Mouse (Mus musculus): ENCODE measurements around the gene Cdsn. TPM values are rescaled to one million over a fixed set of nuclear protein-coding genes. Genes with fewer than 3 reads are reported as not detected.

The Cdsn gene
- polyA plus RNA-seq, 1 experiment from 2014 or later = not detected

GRCm38 (mm10) chr17:35570836-35571235 is 18.9 kb downstream of the Cdsn start:
- Histone ChIP-seq H3K4me1 (replicated peaks; ENCODE audit: control insufficient read depth, insufficient read depth, low read length) (no peaks in the 10 kb centered on the region), H3K27ac (ENCODE audit: low read depth, low read length) (no peak overlapping the region), H3K9ac (ENCODE audit: low read depth, low read length) (no peak overlapping the region), H3K4me3 (ENCODE audit: low read depth, low read length) (no peak overlapping the region), H3K9me3 (ENCODE audit: control insufficient read depth, low read length) (no peaks in the 10 kb centered on the region), H3K27me3 (replicated peaks; ENCODE audit: control insufficient read depth, insufficient read depth, low read length) (peaks cover 38% of the 10 kb centered on the region), H3K4me2 (no peak overlapping the region), H3K36me3 (ENCODE audit: control insufficient read depth, insufficient read depth, low read length) (no peaks in the 10 kb centered on the region)
- 80% methylated on average over 14 of the region's 14 CpGs for WGBS
- ATAC-seq (replicated peaks; ENCODE audit: low FRiP score) = no peak
- no peak for DNase-seq (ENCODE audit: low spot score)

DNA sequence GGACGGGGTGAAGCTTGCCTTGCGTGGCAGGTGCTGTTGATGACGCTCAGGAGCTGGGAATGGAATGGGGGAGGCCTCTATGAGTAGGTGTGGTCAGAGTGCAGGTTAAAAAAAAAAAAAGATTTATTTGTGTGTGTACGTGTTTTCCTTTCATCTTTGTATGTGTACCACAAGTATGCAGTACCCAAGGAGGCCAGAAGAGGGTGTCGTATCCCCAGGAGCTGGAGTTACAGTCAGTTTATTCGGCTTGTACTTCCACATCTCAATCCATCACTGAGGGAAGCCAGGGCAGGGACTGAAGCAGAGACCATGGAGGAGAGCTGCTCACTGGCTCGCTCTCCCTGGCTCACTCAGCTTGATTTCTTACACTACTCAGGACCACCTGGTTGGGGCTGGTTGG is 19.5 kb downstream of the Cdsn start:
- Histone ChIP-seq H3K4me3 (ENCODE audit: low read depth, low read length) (no peak overlapping the region), H3K9ac (ENCODE audit: low read depth, low read length) (no peak overlapping the region), H3K27me3 (replicated peaks; ENCODE audit: control insufficient read depth, insufficient read depth, low read length) (peaks cover 43% of the 10 kb centered on the region), H3K4me1 (replicated peaks; ENCODE audit: control insufficient read depth, insufficient read depth, low read length) (no peaks in the 10 kb centered on the region), H3K27ac (ENCODE audit: low read depth, low read length) (no peak overlapping the region), H3K9me3 (ENCODE audit: control insufficient read depth, low read length) (no peaks in the 10 kb centered on the region), H3K4me2 (no peak overlapping the region), H3K36me3 (ENCODE audit: control insufficient read depth, insufficient read depth, low read length) (no peaks in the 10 kb centered on the region)
- DNase-seq (ENCODE audit: low spot score) (no peak), ATAC-seq (replicated peaks; ENCODE audit: low FRiP score) (no peak)
- 90% methylated on average over 7 of the region's 7 CpGs for WGBS

GRCm38 (mm10) chr17:35578211-35578610 is 26.3 kb downstream of the Cdsn start:
- Histone ChIP-seq H3K4me3 (ENCODE audit: low read depth, low read length) (no peak overlapping the region), H3K4me1 (replicated peaks; ENCODE audit: control insufficient read depth, insufficient read depth, low read length) (no peaks in the 10 kb centered on the region), H3K9ac (ENCODE audit: low read depth, low read length) (no peak overlapping the region), H3K27ac (ENCODE audit: low read depth, low read length) (no peak overlapping the region), H3K9me3 (ENCODE audit: control insufficient read depth, low read length) (0 out of 2 replicates have a peak, but pooled peaks cover 3% of the 10 kb centered on the region), H3K36me3 (ENCODE audit: control insufficient read depth, insufficient read depth, low read length) (no peaks in the 10 kb centered on the region), H3K27me3 (replicated peaks; ENCODE audit: control insufficient read depth, insufficient read depth, low read length) (peaks cover 16% of the 10 kb centered on the region), H3K4me2 (no peak overlapping the region)
- 20% methylated on average over 6 of the region's 6 CpGs for WGBS
- DNase-seq (ENCODE audit: low spot score) (peak; percentile 57), ATAC-seq (replicated peaks; ENCODE audit: low FRiP score) (no peak)

DNA sequence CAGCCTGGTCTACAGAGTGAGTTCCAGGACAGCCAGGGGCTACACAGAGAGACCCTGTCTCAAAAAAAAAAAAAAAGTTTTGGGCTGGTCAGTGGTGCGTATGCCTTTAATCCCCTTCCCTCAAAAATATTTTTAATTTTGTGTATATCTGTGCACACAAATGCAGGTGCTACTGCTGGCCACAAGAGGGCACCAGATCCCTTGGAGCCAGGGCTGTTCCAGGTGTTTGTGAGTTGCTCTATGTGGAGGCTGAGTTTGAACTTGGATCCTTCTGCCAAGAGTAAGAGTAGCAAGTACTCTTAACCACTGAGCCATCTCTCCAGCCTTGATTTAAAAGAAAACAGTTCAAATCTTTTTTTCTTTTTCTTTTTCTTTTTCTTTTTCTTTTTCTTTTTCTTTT is 31.0 kb downstream of the Cdsn start:
- no peak for ATAC-seq (replicated peaks; ENCODE audit: low FRiP score)
- no peak for DNase-seq (ENCODE audit: low spot score)
- Histone ChIP-seq H3K4me1 (replicated peaks; ENCODE audit: control insufficient read depth, insufficient read depth, low read length) (no peaks in the 10 kb centered on the region), H3K27ac (ENCODE audit: low read depth, low read length) (no peak overlapping the region), H3K9ac (ENCODE audit: low read depth, low read length) (no peak overlapping the region), H3K4me3 (ENCODE audit: low read depth, low read length) (no peak overlapping the region), H3K27me3 (replicated peaks; ENCODE audit: control insufficient read depth, insufficient read depth, low read length) (peaks cover 3% of the 10 kb centered on the region; the same call in 1 of the 2 replicates), H3K36me3 (ENCODE audit: control insufficient read depth, insufficient read depth, low read length) (no peaks in the 10 kb centered on the region), H3K4me2 (no peak overlapping the region), H3K9me3 (ENCODE audit: control insufficient read depth, low read length) (0 out of 2 replicates have a peak, but pooled peaks cover 3% of the 10 kb centered on the region)
- WGBS = 84% methylated on average over 1 of the region's 1 CpGs

- Histone ChIP-seq H3K27ac (ENCODE audit: low read depth, low read length) (no peak overlapping the region), H3K9me3 (ENCODE audit: control insufficient read depth, low read length) (no peaks in the 10 kb centered on the region), H3K4me3 (ENCODE audit: low read depth, low read length) (no peak overlapping the region), H3K9ac (ENCODE audit: low read depth, low read length) (no peak overlapping the region), H3K4me2 (no peak overlapping the region), H3K36me3 (ENCODE audit: control insufficient read depth, insufficient read depth, low read length) (no peaks in the 10 kb centered on the region), H3K27me3 (replicated peaks; ENCODE audit: control insufficient read depth, insufficient read depth, low read length) (0 out of 2 replicates have a peak, but pooled peaks cover 3% of the 10 kb centered on the region), H3K4me1 (replicated peaks; ENCODE audit: control insufficient read depth, insufficient read depth, low read length) (no peaks in the 10 kb centered on the region)
- no peak for ATAC-seq (replicated peaks; ENCODE audit: low FRiP score)
- 19% methylated on average over 16 of the region's 16 CpGs for WGBS
- DNase-seq (ENCODE audit: low spot score) = no peak
Observed at GRCm38 (mm10) chr17:35584330-35584937, 32.5 kb downstream of the Cdsn start.

- no peaks in the 10 kb centered on the region for H3K36me3 ChIP-seq (ENCODE audit: control insufficient read depth, insufficient read depth, low read length)
- no peak overlapping the region for H3K4me2 ChIP-seq
- H3K27ac ChIP-seq (ENCODE audit: low read depth, low read length) = no peak overlapping the region
- H3K27me3 ChIP-seq (replicated peaks; ENCODE audit: control insufficient read depth, insufficient read depth, low read length) = 0 out of 2 replicates have a peak, but pooled peaks cover 3% of the 10 kb centered on the region
- no peak for ATAC-seq (replicated peaks; ENCODE audit: low FRiP score)
- no peak overlapping the region for H3K4me3 ChIP-seq (ENCODE audit: low read depth, low read length)
- no peaks in the 10 kb centered on the region for H3K9me3 ChIP-seq (ENCODE audit: control insufficient read depth, low read length)
- DNase-seq (ENCODE audit: low spot score) = no peak
- no peak overlapping the region for H3K9ac ChIP-seq (ENCODE audit: low read depth, low read length)
- WGBS = 76% methylated on average over 1 of the region's 1 CpGs
- H3K4me1 ChIP-seq (replicated peaks; ENCODE audit: control insufficient read depth, insufficient read depth, low read length) = no peaks in the 10 kb centered on the region
Observed at GRCm38 (mm10) chr17:35587291-35587690, 35.4 kb downstream of the Cdsn start.

GRCm38 (mm10) chr17:35588387-35588786 is 36.5 kb downstream of the Cdsn start:
- Histone ChIP-seq H3K27me3 (replicated peaks; ENCODE audit: control insufficient read depth, insufficient read depth, low read length) (0 out of 2 replicates have a peak, but pooled peaks cover 3% of the 10 kb centered on the region), H3K27ac (ENCODE audit: low read depth, low read length) (no peak overlapping the region), H3K9ac (ENCODE audit: low read depth, low read length) (no peak overlapping the region), H3K4me3 (ENCODE audit: low read depth, low read length) (no peak overlapping the region), H3K36me3 (ENCODE audit: control insufficient read depth, insufficient read depth, low read length) (no peaks in the 10 kb centered on the region), H3K9me3 (ENCODE audit: control insufficient read depth, low read length) (no peaks in the 10 kb centered on the region), H3K4me2 (no peak overlapping the region), H3K4me1 (replicated peaks; ENCODE audit: control insufficient read depth, insufficient read depth, low read length) (no peaks in the 10 kb centered on the region)
- WGBS = 37% methylated on average over 4 of the region's 4 CpGs
- no peak for DNase-seq (ENCODE audit: low spot score)
- ATAC-seq (replicated peaks; ENCODE audit: low FRiP score) = no peak

- Histone ChIP-seq H3K4me1 (replicated peaks; ENCODE audit: control insufficient read depth, insufficient read depth, low read length) (no peaks in the 10 kb centered on the region), H3K27ac (ENCODE audit: low read depth, low read length) (no peak overlapping the region), H3K9ac (ENCODE audit: low read depth, low read length) (no peak overlapping the region), H3K4me3 (ENCODE audit: low read depth, low read length) (no peak overlapping the region), H3K4me2 (no peak overlapping the region), H3K27me3 (replicated peaks; ENCODE audit: control insufficient read depth, insufficient read depth, low read length) (0 out of 2 replicates have a peak, but pooled peaks cover under 1% of the 10 kb centered on the region), H3K36me3 (ENCODE audit: control insufficient read depth, insufficient read depth, low read length) (no peaks in the 10 kb centered on the region), H3K9me3 (ENCODE audit: control insufficient read depth, low read length) (no peaks in the 10 kb centered on the region)
- ATAC-seq (replicated peaks; ENCODE audit: low FRiP score) (no peak), DNase-seq (ENCODE audit: low spot score) (peak; percentile 56)
- WGBS = 47% methylated on average over 21 of the region's 21 CpGs
Observed at GRCm38 (mm10) chr17:35590410-35591218, 38.7 kb downstream of the Cdsn start.

- no peak overlapping the region for H3K4me3 ChIP-seq (ENCODE audit: low read depth, low read length)
- DNase-seq (ENCODE audit: low spot score) (no peak), ATAC-seq (replicated peaks; ENCODE audit: low FRiP score) (no peak)
- H3K9ac ChIP-seq (ENCODE audit: low read depth, low read length) = no peak overlapping the region
- no peaks in the 10 kb centered on the region for H3K9me3 ChIP-seq (ENCODE audit: control insufficient read depth, low read length)
- H3K36me3 ChIP-seq (ENCODE audit: control insufficient read depth, insufficient read depth, low read length) = no peaks in the 10 kb centered on the region
- no peak overlapping the region for H3K4me2 ChIP-seq
- 92% methylated on average over 7 of the region's 7 CpGs for WGBS
- no peak overlapping the region for H3K27ac ChIP-seq (ENCODE audit: low read depth, low read length)
- no peaks in the 10 kb centered on the region for H3K4me1 ChIP-seq (replicated peaks; ENCODE audit: control insufficient read depth, insufficient read depth, low read length)
- no peaks in the 10 kb centered on the region for H3K27me3 ChIP-seq (replicated peaks; ENCODE audit: control insufficient read depth, insufficient read depth, low read length)
Observed at GRCm38 (mm10) chr17:35591219-35591578, 39.3 kb downstream of the Cdsn start.

Measured in liver, embryonic 11.5 days (tissue).